Mouse (Mus musculus): ENCODE results near the gene Atp1a2. TPM values are rescaled to one million over a fixed set of nuclear protein-coding genes. Genes with fewer than 3 reads are reported as not detected.
"Not testable (repeated sequence)": the region's sequence is repeated elsewhere in the genome, so short reads cannot be mapped to it uniquely, and the experiment has no call there.

Gene Atp1a2
- polyA plus RNA-seq, 1 experiment from 2014 or later: 1.6 TPM

DNA sequence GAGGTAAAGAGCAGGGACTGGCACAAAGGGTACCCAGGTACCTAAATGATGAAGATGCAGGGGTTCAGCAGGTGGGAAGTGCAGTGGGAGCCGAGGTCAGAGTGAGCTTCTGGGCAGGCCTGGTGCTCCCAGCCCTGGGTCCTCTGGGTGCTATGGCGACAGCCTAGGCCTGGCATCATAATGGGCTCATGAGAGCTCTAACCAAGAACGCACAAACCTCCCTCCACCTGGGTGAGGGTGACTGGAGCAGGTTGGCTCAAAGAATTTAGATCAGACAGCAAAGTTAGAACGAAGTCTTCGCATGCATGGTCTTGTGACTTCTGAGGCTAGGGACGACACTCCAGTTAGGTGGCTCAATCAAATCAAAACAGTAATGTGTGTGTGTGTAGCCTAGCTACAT lies 39.5 kb downstream of the Atp1a2 start, which contains the start of gene Atp1a4:
Gene Atp1a4 (minus strand): TSS at position 101 of the 400 bp plus-strand sequence.
- H3K9ac ChIP-seq (ENCODE audit: low read length): no peak within 1 kb of the TSS
- ATAC-seq (replicated peaks; ENCODE audit: low FRiP score, low TSS enrichment, low read depth) (no peak), DNase-seq (ENCODE audit: low spot score) (no peak)
- no peaks in the 10 kb centered on the region for H3K27me3 ChIP-seq (replicated peaks; ENCODE audit: control insufficient read depth, insufficient read depth, low read length)
- H3K36me3 ChIP-seq (ENCODE audit: control insufficient read depth, insufficient read depth, low read length): no peaks in the 10 kb centered on the region
- WGBS: 90% methylated on average over 6 of the region's 6 CpGs
- no peak within 1 kb of the TSS for H3K27ac ChIP-seq (ENCODE audit: low read depth)
- no peaks in the 10 kb centered on the region for H3K9me3 ChIP-seq (ENCODE audit: control insufficient read depth, low read length)
- H3K4me2 ChIP-seq (ENCODE audit: low read length): no peak within 1 kb of the TSS
- H3K4me1 ChIP-seq (replicated peaks; ENCODE audit: control insufficient read depth, insufficient read depth, low read length): no peaks in the 10 kb centered on the region
- H3K4me3 ChIP-seq (ENCODE audit: low read depth, low read length): no peak within 1 kb of the TSS

GRCm38 (mm10) chr1:172247679-172248078 lies 50.2 kb downstream of the Atp1a2 start:
- WGBS: 40% methylated on average over 2 of the region's 2 CpGs

GRCm38 (mm10) chr1:172247216-172247615 lies 50.6 kb downstream of the Atp1a2 start:
- no peak overlapping the region for H3K4me3 ChIP-seq (ENCODE audit: low read depth, low read length)
- H3K9ac ChIP-seq (ENCODE audit: low read length): no peak overlapping the region
- H3K27ac ChIP-seq (ENCODE audit: low read depth): no peak overlapping the region
- ATAC-seq (replicated peaks; ENCODE audit: low FRiP score, low TSS enrichment, low read depth) (no peak), DNase-seq (ENCODE audit: low spot score) (no peak)
- no peak overlapping the region for H3K4me2 ChIP-seq (ENCODE audit: low read length)
- peaks cover 26% of the 10 kb centered on the region for H3K27me3 ChIP-seq (replicated peaks; ENCODE audit: control insufficient read depth, insufficient read depth, low read length)
- no peaks in the 10 kb centered on the region for H3K36me3 ChIP-seq (ENCODE audit: control insufficient read depth, insufficient read depth, low read length)
- no peaks in the 10 kb centered on the region for H3K4me1 ChIP-seq (replicated peaks; ENCODE audit: control insufficient read depth, insufficient read depth, low read length)
- H3K9me3 ChIP-seq (ENCODE audit: control insufficient read depth, low read length): no peaks in the 10 kb centered on the region
- WGBS: 73% methylated on average over 4 of the region's 4 CpGs

More at GRCm38 (mm10) chr1:172247679-172248078, 50.2 kb downstream of the Atp1a2 start:
- peaks cover 26% of the 10 kb centered on the region for H3K27me3 ChIP-seq (replicated peaks; ENCODE audit: control insufficient read depth, insufficient read depth, low read length)
- no peak overlapping the region for H3K4me3 ChIP-seq (ENCODE audit: low read depth, low read length)
- H3K4me1 ChIP-seq (replicated peaks; ENCODE audit: control insufficient read depth, insufficient read depth, low read length): no peaks in the 10 kb centered on the region
- ATAC-seq (replicated peaks; ENCODE audit: low FRiP score, low TSS enrichment, low read depth): no peak
- H3K4me2 ChIP-seq (ENCODE audit: low read length): no peak overlapping the region
- no peaks in the 10 kb centered on the region for H3K9me3 ChIP-seq (ENCODE audit: control insufficient read depth, low read length)
- DNase-seq (ENCODE audit: low spot score): no peak
- H3K36me3 ChIP-seq (ENCODE audit: control insufficient read depth, insufficient read depth, low read length): no peaks in the 10 kb centered on the region
- H3K27ac ChIP-seq (ENCODE audit: low read depth): no peak overlapping the region
- H3K9ac ChIP-seq (ENCODE audit: low read length): no peak overlapping the region

DNA sequence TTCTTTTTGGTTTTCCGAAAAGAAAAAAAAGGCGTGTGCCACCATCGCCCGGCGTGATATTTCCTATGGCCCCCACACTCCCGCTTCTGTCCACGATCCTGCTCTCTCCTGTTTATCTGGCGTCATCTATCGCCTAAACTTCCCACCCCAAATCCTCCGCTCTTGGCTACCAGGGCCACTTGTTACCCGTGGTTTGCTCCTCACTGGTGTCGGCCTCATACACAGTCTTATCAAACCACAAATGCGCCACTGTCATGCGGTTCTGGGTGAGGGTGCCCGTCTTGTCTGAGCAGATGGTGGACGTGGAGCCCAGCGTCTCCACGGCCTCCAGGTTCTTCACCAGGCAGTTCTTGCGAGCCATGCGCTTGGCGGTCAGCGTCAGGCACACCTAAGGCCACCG lies 53.2 kb downstream of the Atp1a2 start:
- H3K36me3 ChIP-seq (ENCODE audit: control insufficient read depth, insufficient read depth, low read length); DNase-seq (ENCODE audit: low spot score); H3K4me1 ChIP-seq (replicated peaks; ENCODE audit: control insufficient read depth, insufficient read depth, low read length); H3K27ac ChIP-seq (ENCODE audit: low read depth); H3K9me3 ChIP-seq (ENCODE audit: control insufficient read depth, low read length); H3K4me3 ChIP-seq (ENCODE audit: low read depth, low read length); ATAC-seq (replicated peaks; ENCODE audit: low FRiP score, low TSS enrichment, low read depth); H3K9ac ChIP-seq (ENCODE audit: low read length): not testable (repeated sequence)
- WGBS: 37% methylated on average over 23 of the region's 23 CpGs
- Histone ChIP-seq H3K27me3 (replicated peaks; ENCODE audit: control insufficient read depth, insufficient read depth, low read length) (peaks cover 26% of the 10 kb centered on the region), H3K4me2 (ENCODE audit: low read length) (peak overlapping the region; percentile 15; the same call in 1 of the 2 replicates)

GRCm38 (mm10) chr1:172243547-172244205 lies 54.2 kb downstream of the Atp1a2 start:
- DNase-seq (ENCODE audit: low spot score): no peak
- Histone ChIP-seq H3K4me2 (ENCODE audit: low read length) (no peak overlapping the region), H3K36me3 (ENCODE audit: control insufficient read depth, insufficient read depth, low read length) (no peaks in the 10 kb centered on the region), H3K27me3 (replicated peaks; ENCODE audit: control insufficient read depth, insufficient read depth, low read length) (peaks cover 26% of the 10 kb centered on the region), H3K9ac (ENCODE audit: low read length) (no peak overlapping the region), H3K27ac (ENCODE audit: low read depth) (no peak overlapping the region), H3K4me3 (ENCODE audit: low read depth, low read length) (no peak overlapping the region), H3K9me3 (ENCODE audit: control insufficient read depth, low read length) (no peaks in the 10 kb centered on the region), H3K4me1 (replicated peaks; ENCODE audit: control insufficient read depth, insufficient read depth, low read length) (no peaks in the 10 kb centered on the region)
- no peak for ATAC-seq (replicated peaks; ENCODE audit: low FRiP score, low TSS enrichment, low read depth)
- 28% methylated on average over 16 of the region's 16 CpGs for WGBS

DNA sequence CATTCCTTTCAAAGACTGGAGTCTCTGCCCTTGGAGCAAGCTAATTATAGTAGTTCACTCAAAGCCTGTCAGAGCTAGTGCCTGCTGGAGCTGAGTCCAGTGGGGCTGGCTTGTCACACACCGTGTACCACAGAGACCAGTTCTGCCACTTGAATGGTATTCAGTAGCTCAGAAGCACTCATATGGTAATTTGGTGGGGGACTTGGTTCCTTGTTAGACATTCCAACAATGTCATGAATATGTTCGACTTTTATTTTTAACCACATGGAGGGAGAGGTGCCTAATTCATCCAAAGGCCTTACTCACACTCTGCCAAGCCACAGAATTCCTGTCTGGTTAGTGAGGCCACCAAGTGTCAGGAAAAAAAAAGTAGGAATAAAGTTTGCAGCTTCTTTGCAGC lies 55.5 kb downstream of the Atp1a2 start:
- no peak overlapping the region for H3K4me2 ChIP-seq (ENCODE audit: low read length)
- no peaks in the 10 kb centered on the region for H3K4me1 ChIP-seq (replicated peaks; ENCODE audit: control insufficient read depth, insufficient read depth, low read length)
- no peak overlapping the region for H3K27ac ChIP-seq (ENCODE audit: low read depth)
- no peaks in the 10 kb centered on the region for H3K9me3 ChIP-seq (ENCODE audit: control insufficient read depth, low read length)
- DNase-seq (ENCODE audit: low spot score) (no peak), ATAC-seq (replicated peaks; ENCODE audit: low FRiP score, low TSS enrichment, low read depth) (no peak)
- WGBS: 68% methylated on average over 2 of the region's 2 CpGs
- H3K27me3 ChIP-seq (replicated peaks; ENCODE audit: control insufficient read depth, insufficient read depth, low read length): peaks cover 26% of the 10 kb centered on the region
- H3K36me3 ChIP-seq (ENCODE audit: control insufficient read depth, insufficient read depth, low read length): no peaks in the 10 kb centered on the region
- H3K9ac ChIP-seq (ENCODE audit: low read length): no peak overlapping the region
- H3K4me3 ChIP-seq (ENCODE audit: low read depth, low read length): no peak overlapping the region

DNA sequence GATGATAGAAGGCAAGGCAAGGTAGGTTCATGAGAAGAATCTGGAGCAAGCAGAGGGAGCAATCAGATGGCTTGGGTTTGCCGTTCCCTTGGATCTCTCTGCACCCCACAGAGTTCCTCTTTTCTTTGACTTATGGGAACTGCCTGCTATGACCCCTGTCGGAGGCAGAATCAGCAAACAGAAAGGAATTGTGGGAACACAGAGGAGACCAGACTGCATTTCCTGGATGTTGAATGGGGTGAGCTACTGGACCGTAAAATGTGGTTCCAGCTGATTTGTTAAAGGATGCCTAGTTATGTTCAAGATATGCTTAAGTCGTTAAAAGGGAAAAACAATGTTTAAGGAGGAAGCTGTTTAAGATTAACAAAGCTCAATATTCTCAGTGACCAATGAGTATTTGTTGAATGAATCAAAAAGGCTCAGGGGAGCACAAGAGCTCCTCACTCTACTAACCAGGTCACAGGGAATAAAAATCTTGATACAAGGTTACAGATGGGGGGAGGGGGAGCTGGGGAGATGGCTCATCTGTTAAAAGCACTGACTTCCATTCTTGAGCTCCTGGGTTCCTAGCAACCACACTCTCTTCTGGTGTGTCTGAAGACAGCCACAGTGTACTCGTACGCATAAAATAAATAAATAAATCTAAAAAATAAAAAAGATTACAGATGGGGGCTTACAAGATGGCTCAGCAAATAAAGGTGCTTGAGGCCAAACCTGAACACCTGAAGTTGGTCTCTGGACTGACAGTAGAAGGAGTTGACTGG lies 56.7 kb downstream of the Atp1a2 start:
- ATAC-seq (replicated peaks; ENCODE audit: low FRiP score, low TSS enrichment, low read depth) (no peak), DNase-seq (ENCODE audit: low spot score) (no peak)
- no peak overlapping the region for H3K9ac ChIP-seq (ENCODE audit: low read length)
- no peak overlapping the region for H3K4me3 ChIP-seq (ENCODE audit: low read depth, low read length)
- no peaks in the 10 kb centered on the region for H3K4me1 ChIP-seq (replicated peaks; ENCODE audit: control insufficient read depth, insufficient read depth, low read length)
- H3K27ac ChIP-seq (ENCODE audit: low read depth): no peak overlapping the region
- peaks cover 26% of the 10 kb centered on the region for H3K27me3 ChIP-seq (replicated peaks; ENCODE audit: control insufficient read depth, insufficient read depth, low read length)
- 65% methylated on average over 6 of the region's 6 CpGs for WGBS
- no peaks in the 10 kb centered on the region for H3K36me3 ChIP-seq (ENCODE audit: control insufficient read depth, insufficient read depth, low read length)
- no peaks in the 10 kb centered on the region for H3K9me3 ChIP-seq (ENCODE audit: control insufficient read depth, low read length)
- no peak overlapping the region for H3K4me2 ChIP-seq (ENCODE audit: low read length)

DNA sequence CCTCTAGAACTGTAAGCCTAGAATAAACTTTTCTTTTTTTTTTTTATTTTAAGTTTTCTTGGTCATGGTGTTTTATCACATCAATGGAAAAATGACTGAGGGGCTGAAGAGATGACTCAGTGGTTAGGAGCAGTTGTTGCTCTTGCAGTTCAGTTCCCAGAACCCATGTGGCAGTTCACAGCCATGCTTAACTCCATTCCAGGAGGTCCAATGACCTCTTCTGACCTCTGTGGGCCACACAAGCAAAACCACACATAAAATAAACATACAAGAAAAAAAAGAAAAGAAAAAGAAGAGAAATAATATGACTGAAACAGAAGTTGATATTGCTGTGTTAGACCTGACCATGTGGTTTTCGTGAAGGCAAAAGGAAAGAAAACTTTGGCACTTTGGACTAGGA lies 68.6 kb downstream of the Atp1a2 start:
- H3K9ac ChIP-seq (ENCODE audit: low read length): no peak overlapping the region
- no peak overlapping the region for H3K27ac ChIP-seq (ENCODE audit: low read depth)
- 77% methylated on average over 1 of the region's 1 CpGs for WGBS
- DNase-seq (ENCODE audit: low spot score): no peak
- no peaks in the 10 kb centered on the region for H3K36me3 ChIP-seq (ENCODE audit: control insufficient read depth, insufficient read depth, low read length)
- H3K9me3 ChIP-seq (ENCODE audit: control insufficient read depth, low read length): no peaks in the 10 kb centered on the region
- no peak for ATAC-seq (replicated peaks; ENCODE audit: low FRiP score, low TSS enrichment, low read depth)
- H3K4me2 ChIP-seq (ENCODE audit: low read length): no peak overlapping the region
- H3K4me1 ChIP-seq (replicated peaks; ENCODE audit: control insufficient read depth, insufficient read depth, low read length): no peaks in the 10 kb centered on the region
- H3K4me3 ChIP-seq (ENCODE audit: low read depth, low read length): no peak overlapping the region
- H3K27me3 ChIP-seq (replicated peaks; ENCODE audit: control insufficient read depth, insufficient read depth, low read length): no peaks in the 10 kb centered on the region
